Mouse (Mus musculus): ENCODE data around the gene Ly6g5b. TPM values are rescaled to one million over a fixed set of nuclear protein-coding genes. Genes with fewer than 3 reads are reported as not detected.

Ly6g5b gene
- polyA plus RNA-seq, 1 experiment from 2014 or later = 0.86 TPM

- Histone ChIP-seq H3K9ac (ENCODE audit: low read length) (no peak overlapping the region), H3K4me3 (ENCODE audit: low read depth, low read length) (no peak overlapping the region), H3K36me3 (ENCODE audit: control insufficient read depth, insufficient read depth, low read length) (no peaks in the 10 kb centered on the region), H3K9me3 (ENCODE audit: control insufficient read depth, low read length) (no peaks in the 10 kb centered on the region; the same call in 1 of the 2 replicates), H3K4me2 (no peak overlapping the region), H3K27me3 (ENCODE audit: control insufficient read depth, insufficient read depth, low read length) (peaks cover 8% of the 10 kb centered on the region), H3K4me1 (ENCODE audit: control insufficient read depth, insufficient read depth, low read length) (peaks cover 3% of the 10 kb centered on the region), H3K27ac (ENCODE audit: low read depth, low read length) (no peak overlapping the region)
- DNase-seq (ENCODE audit: low spot score, missing footprints) (no peak), ATAC-seq (ENCODE audit: low FRiP score) (no peak)
- 66% methylated on average over 6 of the region's 6 CpGs for WGBS
Observed at GRCm38 (mm10) chr17:35070556-35071229, 44.5 kb downstream of the Ly6g5b start.

GRCm38 (mm10) chr17:35068213-35068914 lies 46.9 kb downstream of the Ly6g5b start:
- peaks cover 11% of the 10 kb centered on the region for H3K27me3 ChIP-seq (ENCODE audit: control insufficient read depth, insufficient read depth, low read length)

GRCm38 (mm10) chr17:35066084-35066483 lies 49.1 kb downstream of the Ly6g5b start, which contains the start of gene Mpig6b:
Mpig6b (minus strand) TSS chr17:35066184.
- Histone ChIP-seq H3K36me3 (ENCODE audit: control insufficient read depth, insufficient read depth, low read length) (peaks cover 7% of the 10 kb centered on the region; the same call in 1 of the 2 replicates), H3K4me2 (peak within 1 kb of the TSS; percentile 40), H3K27me3 (ENCODE audit: control insufficient read depth, insufficient read depth, low read length) (peaks cover 11% of the 10 kb centered on the region), H3K4me1 (ENCODE audit: control insufficient read depth, insufficient read depth, low read length) (peaks cover 15% of the 10 kb centered on the region), H3K9ac (ENCODE audit: low read length) (peak within 1 kb of the TSS; percentile 56), H3K4me3 (ENCODE audit: low read depth, low read length) (peak within 1 kb of the TSS; percentile 7), H3K27ac (ENCODE audit: low read depth, low read length) (no peak within 1 kb of the TSS), H3K9me3 (ENCODE audit: control insufficient read depth, low read length) (no peaks in the 10 kb centered on the region)
- DNase-seq (ENCODE audit: low spot score, missing footprints) (no peak), ATAC-seq (ENCODE audit: low FRiP score) (no peak)
- WGBS = 41% methylated on average over 10 of the region's 10 CpGs

More at GRCm38 (mm10) chr17:35068213-35068914, 46.9 kb downstream of the Ly6g5b start:
- Histone ChIP-seq H3K9ac (ENCODE audit: low read length) (no peak overlapping the region), H3K4me3 (ENCODE audit: low read depth, low read length) (no peak overlapping the region), H3K9me3 (ENCODE audit: control insufficient read depth, low read length) (no peaks in the 10 kb centered on the region), H3K4me1 (ENCODE audit: control insufficient read depth, insufficient read depth, low read length) (peaks cover 15% of the 10 kb centered on the region), H3K27ac (ENCODE audit: low read depth, low read length) (no peak overlapping the region), H3K4me2 (no peak overlapping the region), H3K36me3 (ENCODE audit: control insufficient read depth, insufficient read depth, low read length) (no peaks in the 10 kb centered on the region)
- ATAC-seq (ENCODE audit: low FRiP score) (no peak), DNase-seq (ENCODE audit: low spot score, missing footprints) (no peak)
- 83% methylated on average over 17 of the region's 17 CpGs for WGBS

GRCm38 (mm10) chr17:35064951-35065947 lies 50.0 kb downstream of the Ly6g5b start, which contains the start of gene Ly6g6c:
Ly6g6c (plus strand) TSS chr17:35065388.
- H3K36me3 ChIP-seq (ENCODE audit: control insufficient read depth, insufficient read depth, low read length) = peaks cover 8% of the 10 kb centered on the region; the same call in 1 of the 2 replicates
- 1% methylated on average over 48 of the region's 48 CpGs for WGBS
- H3K4me2 ChIP-seq = peak within 1 kb of the TSS; percentile 40
- peak within 1 kb of the TSS; percentile 7 for H3K4me3 ChIP-seq (ENCODE audit: low read depth, low read length)
- H3K4me1 ChIP-seq (ENCODE audit: control insufficient read depth, insufficient read depth, low read length) = peaks cover 20% of the 10 kb centered on the region
- ATAC-seq (ENCODE audit: low FRiP score) = peak; percentile 22; the same call in 1 of the 2 replicates
- H3K27ac ChIP-seq (ENCODE audit: low read depth, low read length) = no peak within 1 kb of the TSS
- peak; percentile 95 for DNase-seq (ENCODE audit: low spot score, missing footprints)
- no peaks in the 10 kb centered on the region for H3K9me3 ChIP-seq (ENCODE audit: control insufficient read depth, low read length)
- peaks cover 11% of the 10 kb centered on the region for H3K27me3 ChIP-seq (ENCODE audit: control insufficient read depth, insufficient read depth, low read length)
- peak within 1 kb of the TSS; percentile 56 for H3K9ac ChIP-seq (ENCODE audit: low read length)

- peaks cover 25% of the 10 kb centered on the region for H3K4me1 ChIP-seq (ENCODE audit: control insufficient read depth, insufficient read depth, low read length)
- H3K9me3 ChIP-seq (ENCODE audit: control insufficient read depth, low read length) = no peaks in the 10 kb centered on the region
- peaks cover 8% of the 10 kb centered on the region; the same call in 1 of the 2 replicates for H3K36me3 ChIP-seq (ENCODE audit: control insufficient read depth, insufficient read depth, low read length)
- 31% methylated on average over 10 of the region's 10 CpGs for WGBS
- no peak for ATAC-seq (ENCODE audit: low FRiP score)
- no peak overlapping the region for H3K4me3 ChIP-seq (ENCODE audit: low read depth, low read length)
- no peak overlapping the region; the same call in 1 of the 2 replicates for H3K4me2 ChIP-seq
- no peak overlapping the region for H3K27ac ChIP-seq (ENCODE audit: low read depth, low read length)
- peak; percentile 90 for DNase-seq (ENCODE audit: low spot score, missing footprints)
- peaks cover 11% of the 10 kb centered on the region for H3K27me3 ChIP-seq (ENCODE audit: control insufficient read depth, insufficient read depth, low read length)
- H3K9ac ChIP-seq (ENCODE audit: low read length) = no peak overlapping the region
Observed at GRCm38 (mm10) chr17:35064378-35064877, 50.8 kb downstream of the Ly6g5b start.

Other genes starting within 250 kb of the Ly6g5b start
- gene Zbtb12, start 235.9 kb downstream of the Ly6g5b start, polyA plus RNA-seq (2014; fragmentation: Nextera tagmentation; extraction: Ambion mirVana) = 2.5 and 2.9 TPM in 2 replicates
- gene Gm20547, start 233.4 kb downstream of the Ly6g5b start, polyA plus RNA-seq (2014; fragmentation: Nextera tagmentation; extraction: Ambion mirVana) = 0.05 and 0.15 TPM in 2 replicates
- 0.83 and 1.5 TPM in 2 replicates for gene C2, start 217.2 kb downstream of the Ly6g5b start, polyA plus RNA-seq (2014; fragmentation: Nextera tagmentation; extraction: Ambion mirVana)
- 56.9 and 60.5 TPM in 2 replicates for gene Ehmt2, start 217.0 kb downstream of the Ly6g5b start, polyA plus RNA-seq (2014; fragmentation: Nextera tagmentation; extraction: Ambion mirVana)
- not detected in 2 replicates for gene Slc44a4, start 201.0 kb downstream of the Ly6g5b start, polyA plus RNA-seq (2014; fragmentation: Nextera tagmentation; extraction: Ambion mirVana)
- 11.0 and 12.3 TPM in 2 replicates for gene Neu1, start 184.2 kb downstream of the Ly6g5b start, polyA plus RNA-seq (2014; fragmentation: Nextera tagmentation; extraction: Ambion mirVana)
- gene Hspa1b, start 156.2 kb downstream of the Ly6g5b start, polyA plus RNA-seq (2014; fragmentation: Nextera tagmentation; extraction: Ambion mirVana) = 0.08 and 0.26 TPM in 2 replicates
- not detected in 2 replicates for gene Gm20481, start 145.5 kb downstream of the Ly6g5b start, polyA plus RNA-seq (2014; fragmentation: Nextera tagmentation; extraction: Ambion mirVana)
- 0.59 and 1.2 TPM in 2 replicates for gene Hspa1a, start 143.3 kb downstream of the Ly6g5b start, polyA plus RNA-seq (2014; fragmentation: Nextera tagmentation; extraction: Ambion mirVana)
- gene Hspa1l, start 142.7 kb downstream of the Ly6g5b start, polyA plus RNA-seq (2014; fragmentation: Nextera tagmentation; extraction: Ambion mirVana) = 1.4 and 2.0 TPM in 2 replicates
- gene Lsm2, start 133.6 kb downstream of the Ly6g5b start, polyA plus RNA-seq (2014; fragmentation: Nextera tagmentation; extraction: Ambion mirVana) = 213 and 234 TPM in 2 replicates
- gene Vars, start 114.4 kb downstream of the Ly6g5b start, polyA plus RNA-seq (2014; fragmentation: Nextera tagmentation; extraction: Ambion mirVana) = 76.1 and 81.2 TPM in 2 replicates
- gene Vwa7, start 98.8 kb downstream of the Ly6g5b start, polyA plus RNA-seq (2014; fragmentation: Nextera tagmentation; extraction: Ambion mirVana) = 0.07 TPM in 1 of 2 replicates, not detected in the other
- 5.3 and 7.3 TPM in 2 replicates for gene Sapcd1, start 87.4 kb downstream of the Ly6g5b start, polyA plus RNA-seq (2014; fragmentation: Nextera tagmentation; extraction: Ambion mirVana)
- gene Msh5, start 68.7 kb downstream of the Ly6g5b start, polyA plus RNA-seq (2014; fragmentation: Nextera tagmentation; extraction: Ambion mirVana) = 5.0 and 5.2 TPM in 2 replicates
- 73.8 and 83.9 TPM in 2 replicates for gene Clic1, start 65.5 kb downstream of the Ly6g5b start, polyA plus RNA-seq (2014; fragmentation: Nextera tagmentation; extraction: Ambion mirVana)
- 614 and 653 TPM in 2 replicates for gene Ddah2, start 56.4 kb downstream of the Ly6g5b start, polyA plus RNA-seq (2014; fragmentation: Nextera tagmentation; extraction: Ambion mirVana)
- not detected in 2 replicates for gene Ly6g6c, start 50.0 kb downstream of the Ly6g5b start, polyA plus RNA-seq (2014; fragmentation: Nextera tagmentation; extraction: Ambion mirVana)
- gene Mpig6b, start 49.2 kb downstream of the Ly6g5b start, polyA plus RNA-seq (2014; fragmentation: Nextera tagmentation; extraction: Ambion mirVana) = 0.76 and 0.89 TPM in 2 replicates
- gene Ly6g6e, start 38.5 kb downstream of the Ly6g5b start, polyA plus RNA-seq (2014; fragmentation: Nextera tagmentation; extraction: Ambion mirVana) = not detected in 2 replicates
- 0.97 and 1.5 TPM in 2 replicates for gene Ly6g6d, start 37.4 kb downstream of the Ly6g5b start, polyA plus RNA-seq (2014; fragmentation: Nextera tagmentation; extraction: Ambion mirVana)
- gene Ly6g6f, start 29.8 kb downstream of the Ly6g5b start, polyA plus RNA-seq (2014; fragmentation: Nextera tagmentation; extraction: Ambion mirVana) = 0.28 and 0.74 TPM in 2 replicates
- gene Abhd16a, start 26.2 kb downstream of the Ly6g5b start, polyA plus RNA-seq (2014; fragmentation: Nextera tagmentation; extraction: Ambion mirVana) = 40.5 and 45.2 TPM in 2 replicates
- gene Ly6g5c, start 7.1 kb downstream of the Ly6g5b start, polyA plus RNA-seq (2014; fragmentation: Nextera tagmentation; extraction: Ambion mirVana) = not detected in 2 replicates
- gene Gpank1, start 6.0 kb upstream of the Ly6g5b start, polyA plus RNA-seq (2014; fragmentation: Nextera tagmentation; extraction: Ambion mirVana) = 24.4 and 26.3 TPM in 2 replicates
- gene Csnk2b, start 6.6 kb upstream of the Ly6g5b start, polyA plus RNA-seq (2014; fragmentation: Nextera tagmentation; extraction: Ambion mirVana) = 293 and 299 TPM in 2 replicates
- gene D17H6S53E, start 10.9 kb upstream of the Ly6g5b start, polyA plus RNA-seq (2014; fragmentation: Nextera tagmentation; extraction: Ambion mirVana) = 7.1 and 8.1 TPM in 2 replicates
- 0.37 and 0.45 TPM in 2 replicates for gene Apom, start 16.6 kb upstream of the Ly6g5b start, polyA plus RNA-seq (2014; fragmentation: Nextera tagmentation; extraction: Ambion mirVana)
- gene Bag6, start 19.8 kb upstream of the Ly6g5b start, polyA plus RNA-seq (2014; fragmentation: Nextera tagmentation; extraction: Ambion mirVana) = 96.0 and 104 TPM in 2 replicates
- gene Prrc2a, start 49.5 kb upstream of the Ly6g5b start, polyA plus RNA-seq (2014; fragmentation: Nextera tagmentation; extraction: Ambion mirVana) = 138 and 153 TPM in 2 replicates
- gene Aif1, start 60.6 kb upstream of the Ly6g5b start, polyA plus RNA-seq (2014; fragmentation: Nextera tagmentation; extraction: Ambion mirVana) = 7.8 and 8.4 TPM in 2 replicates
- gene Lst1, start 73.0 kb upstream of the Ly6g5b start, polyA plus RNA-seq (2014; fragmentation: Nextera tagmentation; extraction: Ambion mirVana) = 7.8 and 10.2 TPM in 2 replicates
- 0.41 TPM in 1 of 2 replicates, not detected in the other for gene Ltb, start 79.0 kb upstream of the Ly6g5b start, polyA plus RNA-seq (2014; fragmentation: Nextera tagmentation; extraction: Ambion mirVana)
- 0.26 TPM in 1 of 2 replicates, not detected in the other for gene Tnf, start 86.6 kb upstream of the Ly6g5b start, polyA plus RNA-seq (2014; fragmentation: Nextera tagmentation; extraction: Ambion mirVana)
- gene Lta, start 89.9 kb upstream of the Ly6g5b start, polyA plus RNA-seq (2014; fragmentation: Nextera tagmentation; extraction: Ambion mirVana) = not detected in 2 replicates
- not detected in 2 replicates for gene Gm16181, start 105.4 kb upstream of the Ly6g5b start, polyA plus RNA-seq (2014; fragmentation: Nextera tagmentation; extraction: Ambion mirVana)
- gene Atp6v1g2, start 118.2 kb upstream of the Ly6g5b start, polyA plus RNA-seq (2014; fragmentation: Nextera tagmentation; extraction: Ambion mirVana) = 17.0 and 17.8 TPM in 2 replicates
- 3.3 and 4.4 TPM in 2 replicates for gene Nfkbil1, start 120.4 kb upstream of the Ly6g5b start, polyA plus RNA-seq (2014; fragmentation: Nextera tagmentation; extraction: Ambion mirVana)
- gene Ddx39b, start 126.3 kb upstream of the Ly6g5b start, polyA plus RNA-seq (2014; fragmentation: Nextera tagmentation; extraction: Ambion mirVana) = 649 and 657 TPM in 2 replicates
- 42.2 and 45.9 TPM in 2 replicates for gene H2-D1, start 147.3 kb upstream of the Ly6g5b start, polyA plus RNA-seq (2014; fragmentation: Nextera tagmentation; extraction: Ambion mirVana)
- gene H2-Q1, start 205.0 kb upstream of the Ly6g5b start, polyA plus RNA-seq (2014; fragmentation: Nextera tagmentation; extraction: Ambion mirVana) = not detected in 2 replicates
- 0.22 and 0.34 TPM in 2 replicates for gene H2-Q2, start 226.8 kb upstream of the Ly6g5b start, polyA plus RNA-seq (2014; fragmentation: Nextera tagmentation; extraction: Ambion mirVana)

All from midbrain, embryonic 11.5 days (tissue).